Mouse (Mus musculus) intestine, postnatal 0 days (tissue): ENCODE results near the gene B3gat3. TPM values are rescaled to one million over a fixed set of nuclear protein-coding genes. Genes with fewer than 3 reads are reported as not detected.

Experiments
- ATAC-seq: fragments of 200-750 bp; cut with Nextera tagmentation; 2 replicates; pipeline ENCODE4 v1.8.0; 2017; ENCODE audit warnings: mild to moderate bottlenecking, moderate TSS enrichment, moderate library complexity
- H3K27ac ChIP-seq: fragments of 300-500 bp; sonication (generic); 2 replicates; pipeline ENCODE4 v1.5.1; 2014; ENCODE audit warnings: mild to moderate bottlenecking, low read depth, low read length, moderate library complexity
- H3K27me3 ChIP-seq: fragments of 300-500 bp; sonication (generic); replicated peaks from 2 replicates; pipeline ENCODE4 v1.6.1; 2014; ENCODE audit warnings: low read length, mixed read lengths; ENCODE audit not compliant: control insufficient read depth, insufficient read depth
- H3K36me3 ChIP-seq: fragments of 300-500 bp; sonication (generic); 2 replicates; pipeline ENCODE4 v1.6.1; 2014; ENCODE audit warnings: mild to moderate bottlenecking, moderate library complexity; ENCODE audit not compliant: control insufficient read depth, insufficient read depth
- H3K4me1 ChIP-seq: fragments of 300-500 bp; sonication (generic); replicated peaks from 2 replicates; pipeline ENCODE4 v1.6.1; 2014; ENCODE audit warnings: antibody characterized with exemption, low read length, mixed read lengths; ENCODE audit not compliant: control insufficient read depth, insufficient read depth
- H3K4me2 ChIP-seq: fragments of 300-500 bp; sonication (generic); replicated peaks from 2 replicates; pipeline ENCODE4 v1.6.1; 2014; ENCODE audit warnings: low read depth, mild to moderate bottlenecking, moderate library complexity
- H3K4me3 ChIP-seq: fragments of 300-500 bp; sonication (generic); 2 replicates; pipeline ENCODE4 v1.5.1; 2014; ENCODE audit warnings: low read depth, low read length
- H3K9ac ChIP-seq: fragments of 300-500 bp; sonication (generic); 2 replicates; pipeline ENCODE4 v1.6.1; 2014; ENCODE audit warnings: mild to moderate bottlenecking, low read depth, low read length
- H3K9me3 ChIP-seq: fragments of 300-500 bp; sonication (generic); 2 replicates; pipeline ENCODE4 v1.6.1; 2016; ENCODE audit warnings: mixed run types; ENCODE audit not compliant: control insufficient read depth
- CTCF ChIP-seq: sonication (generic); IDR thresholded peaks from 2 replicates; pipeline ENCODE4 v1.5.1; 2016; ENCODE audit warnings: low read depth, mild to moderate bottlenecking, control low read depth, antibody characterized with exemption, moderate library complexity
- WGBS: fragments of 180-500 bp; shearing (Covaris S2); extraction: QIAGEN DNeasy Blood & Tissue Kit; methylation state at CpG from one replicate; pipeline ENCODE4 v1.1.7; 2014; 5-methylcytosine and 5-hydroxymethylcytosine counted together
- polyA plus RNA-seq: library from polyadenylated mRNA; unstranded; fragments of >200 nt; fragmentation: Nextera tagmentation; extraction: Ambion mirVana; gene quantifications from 2 replicates; pipeline ENCODE4 v1.2.1, GENCODE M21; 2015

Gene B3gat3
- polyA plus RNA-seq, 1 experiment from 2014 or later: 36.6 TPM

GRCm38 (mm10) chr19:8914212-8914611 lies 6.0 kb upstream of the B3gat3 start:
- Histone ChIP-seq H3K27me3 (no peaks in the 10 kb centered on the region), H3K4me2 (no peak overlapping the region), H3K36me3 (peaks cover 76% of the 10 kb centered on the region), H3K27ac (no peak overlapping the region), H3K9ac (no peak overlapping the region), H3K4me1 (no peaks in the 10 kb centered on the region), H3K9me3 (no peaks in the 10 kb centered on the region), H3K4me3 (no peak overlapping the region)
- 96% methylated on average over 3 of the region's 3 CpGs for WGBS
- ATAC-seq: no peak
- no peak for TF ChIP-seq CTCF

- no peak overlapping the region for H3K9ac ChIP-seq
- ATAC-seq: no peak
- H3K9me3 ChIP-seq: no peaks in the 10 kb centered on the region
- H3K4me2 ChIP-seq: no peak overlapping the region
- H3K36me3 ChIP-seq: peaks cover 38% of the 10 kb centered on the region
- H3K27me3 ChIP-seq: no peaks in the 10 kb centered on the region
- 0 out of 2 replicates have a peak, but pooled peaks cover 5% of the 10 kb centered on the region for H3K4me1 ChIP-seq
- no peak overlapping the region for H3K4me3 ChIP-seq
- no peak for TF ChIP-seq CTCF
- H3K27ac ChIP-seq: no peak overlapping the region
- 84% methylated on average over 3 of the region's 3 CpGs for WGBS
These were observed 1.2 kb upstream of the B3gat3 start for GRCm38 (mm10) chr19:8919000-8919399.

GRCm38 (mm10) chr19:8919684-8920072 lies 496 bp upstream of the B3gat3 start:
- no peak for TF ChIP-seq CTCF
- Histone ChIP-seq H3K4me1 (0 out of 2 replicates have a peak, but pooled peaks cover 5% of the 10 kb centered on the region), H3K27me3 (no peaks in the 10 kb centered on the region), H3K9ac (peak overlapping the region; percentile 68), H3K4me3 (peak overlapping the region; percentile 80), H3K4me2 (peak overlapping the region; percentile 83), H3K27ac (peak overlapping the region; percentile 92), H3K36me3 (peaks cover 31% of the 10 kb centered on the region), H3K9me3 (no peaks in the 10 kb centered on the region)
- no peak for ATAC-seq
- WGBS: 66% methylated on average over 6 of the region's 6 CpGs

- peak overlapping the region; percentile 92 for H3K27ac ChIP-seq
- peak overlapping the region; percentile 80 for H3K4me3 ChIP-seq
- H3K9ac ChIP-seq: peak overlapping the region; percentile 68
- H3K27me3 ChIP-seq: no peaks in the 10 kb centered on the region
- peak overlapping the region; percentile 83 for H3K4me2 ChIP-seq
- peaks cover 27% of the 10 kb centered on the region for H3K36me3 ChIP-seq
- H3K9me3 ChIP-seq: no peaks in the 10 kb centered on the region
- WGBS: 1% methylated on average over 6 of the region's 6 CpGs
- no peak for TF ChIP-seq CTCF
- peak; percentile 11; the same call in 1 of the 2 replicates for ATAC-seq
- 0 out of 2 replicates have a peak, but pooled peaks cover 5% of the 10 kb centered on the region for H3K4me1 ChIP-seq
These were observed 690 bp downstream of the B3gat3 start for GRCm38 (mm10) chr19:8920836-8921291.

- Histone ChIP-seq H3K4me2 (peak overlapping the region; percentile 83), H3K4me1 (0 out of 2 replicates have a peak, but pooled peaks cover 5% of the 10 kb centered on the region), H3K27me3 (no peaks in the 10 kb centered on the region), H3K9me3 (no peaks in the 10 kb centered on the region), H3K27ac (peak overlapping the region; percentile 92; the same call in 1 of the 2 replicates), H3K36me3 (peaks cover 22% of the 10 kb centered on the region; the same call in 1 of the 2 replicates), H3K9ac (no peak overlapping the region), H3K4me3 (peak overlapping the region; percentile 80; the same call in 1 of the 2 replicates)
- whole genome bisulfite sequencing: 68% methylated on average over 9 of the region's 9 CpGs
- TF ChIP-seq CTCF: no peak
- ATAC-seq: no peak
These were observed 1.6 kb downstream of the B3gat3 start for GRCm38 (mm10) chr19:8921741-8922140.

GRCm38 (mm10) chr19:8926766-8927165 lies 6.6 kb downstream of the B3gat3 start:
- ATAC-seq: no peak
- Histone ChIP-seq H3K27me3 (no peaks in the 10 kb centered on the region), H3K9me3 (no peaks in the 10 kb centered on the region), H3K36me3 (peaks cover 36% of the 10 kb centered on the region; the same call in 1 of the 2 replicates), H3K4me3 (no peak overlapping the region), H3K4me1 (no peaks in the 10 kb centered on the region), H3K27ac (no peak overlapping the region), H3K4me2 (no peak overlapping the region), H3K9ac (no peak overlapping the region)
- WGBS: 85% methylated on average over 2 of the region's 2 CpGs
- no peak for TF ChIP-seq CTCF
